Mouse (Mus musculus) right cerebral cortex, adult 18-20 months (tissue): ENCODE measurements around the gene Map6.
"Not testable (repeated sequence)": the region's sequence is repeated elsewhere in the genome, so short reads cannot be mapped to it uniquely, and the experiment has no call there.

Experiments used
- DNase-seq: peaks from one replicate; pipeline ENCODE4 v3.0.0; 2022; ENCODE audit warnings: mixed read lengths

Gene Map6

DNA sequence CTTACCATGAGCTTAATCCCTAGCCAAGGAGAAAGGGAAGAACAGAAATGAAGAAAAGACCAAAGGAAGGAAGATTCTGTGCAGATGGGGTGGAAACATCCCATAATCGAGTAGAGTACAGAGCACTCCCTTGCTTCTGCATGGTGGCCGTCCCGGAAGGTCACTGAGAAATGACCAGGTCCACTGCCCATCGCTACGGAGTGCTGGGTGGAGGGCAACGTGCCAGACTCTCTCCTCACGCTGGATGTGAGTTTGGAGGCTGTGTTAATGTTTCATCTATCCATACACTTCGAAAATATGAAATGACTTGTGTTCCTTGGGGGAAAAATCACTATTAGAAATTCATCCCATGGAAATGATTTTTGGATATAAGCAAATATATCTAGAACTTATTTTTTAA is 91.1 kb downstream of the Map6 start:
- no peak for DNase-seq

DNA sequence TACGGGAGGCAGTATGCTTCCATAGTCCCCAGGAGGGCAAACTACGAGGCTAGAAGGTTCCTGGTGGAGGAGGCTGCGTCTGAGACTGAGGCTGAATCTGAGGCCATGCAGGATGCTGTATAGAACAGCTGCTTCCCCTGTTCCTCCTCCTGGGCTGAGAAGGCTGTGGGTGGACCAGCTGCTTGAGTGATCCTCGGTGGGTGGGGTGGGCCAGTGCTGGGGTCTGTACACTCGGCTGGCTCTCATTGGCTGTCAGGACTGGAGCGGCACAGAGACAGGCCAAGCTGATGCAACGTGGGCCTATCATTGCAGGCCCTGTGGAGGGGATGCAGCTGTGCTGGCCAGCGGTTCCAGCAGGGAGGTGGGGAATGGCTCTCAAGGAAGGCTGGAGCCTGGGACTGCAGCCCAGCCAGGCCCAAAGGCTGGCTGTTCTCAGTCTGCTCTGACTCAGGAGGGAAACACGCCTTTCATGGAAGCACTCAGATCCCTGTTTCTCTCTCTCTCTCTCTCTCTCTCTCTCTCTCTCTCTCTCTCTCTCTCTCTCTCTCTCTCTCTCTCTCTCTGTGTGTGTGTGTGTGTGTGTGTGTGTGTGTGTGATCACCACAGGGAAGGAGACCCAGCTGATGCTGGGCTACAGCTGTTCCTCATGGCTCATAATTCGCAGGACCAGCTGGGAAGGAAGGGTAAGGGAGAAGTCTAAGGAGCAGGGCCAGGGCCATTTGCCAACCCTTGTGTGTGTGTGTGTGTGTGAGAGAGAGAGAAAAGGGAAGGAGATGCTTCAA is 93.0 kb downstream of the Map6 start:
- DNase-seq, result peak; percentile 80

DNA sequence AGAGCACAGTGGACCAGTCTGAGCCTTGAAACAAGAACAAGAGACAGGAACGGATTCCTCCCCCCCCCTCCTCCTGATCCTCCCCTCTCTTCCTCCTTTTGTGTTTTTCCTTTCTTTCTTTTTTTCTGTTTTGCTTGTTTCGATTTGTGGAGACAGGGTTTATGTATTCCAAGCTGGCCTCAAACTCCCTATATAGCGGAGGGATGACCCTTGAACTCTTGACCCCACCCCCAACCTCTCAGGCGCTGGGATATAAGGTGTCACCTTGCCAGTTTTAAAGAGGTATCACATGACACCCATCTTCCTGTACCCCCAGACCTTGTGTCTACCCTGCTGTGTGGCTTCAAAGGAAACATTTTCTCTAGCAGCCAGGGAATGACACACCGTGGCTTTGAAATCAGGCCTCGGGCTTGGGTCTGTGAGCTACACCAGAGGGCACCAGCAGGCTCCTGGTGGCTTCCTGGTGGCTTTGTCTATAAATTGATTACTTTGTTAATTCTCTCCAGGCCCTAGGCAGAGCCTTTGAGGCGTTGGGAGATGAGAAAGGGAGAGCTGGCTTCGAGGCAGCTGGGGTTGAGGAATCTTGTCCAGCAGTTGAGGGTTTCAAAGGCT is 93.7 kb downstream of the Map6 start:
- DNase-seq, result no peak

DNA sequence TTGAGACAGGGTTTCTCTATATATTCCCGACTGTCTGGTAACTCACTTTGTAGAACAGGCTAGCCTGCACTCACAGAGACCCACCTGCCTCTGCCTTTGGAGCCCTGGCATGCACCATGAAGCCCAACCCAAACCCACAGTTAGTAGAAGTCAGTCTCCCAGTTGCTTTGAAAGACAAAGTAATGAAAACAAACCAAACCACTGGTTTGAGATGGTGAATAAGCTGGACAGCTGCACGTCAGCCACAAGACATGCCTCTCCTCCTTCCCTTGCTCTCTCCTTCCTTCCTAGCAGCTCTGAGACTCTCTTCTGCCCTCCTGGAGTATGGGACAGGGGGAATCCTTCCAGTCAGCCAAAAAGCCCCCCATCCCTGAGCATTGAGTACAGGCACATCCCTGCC is 94.9 kb downstream of the Map6 start:
- no peak for DNase-seq

DNA sequence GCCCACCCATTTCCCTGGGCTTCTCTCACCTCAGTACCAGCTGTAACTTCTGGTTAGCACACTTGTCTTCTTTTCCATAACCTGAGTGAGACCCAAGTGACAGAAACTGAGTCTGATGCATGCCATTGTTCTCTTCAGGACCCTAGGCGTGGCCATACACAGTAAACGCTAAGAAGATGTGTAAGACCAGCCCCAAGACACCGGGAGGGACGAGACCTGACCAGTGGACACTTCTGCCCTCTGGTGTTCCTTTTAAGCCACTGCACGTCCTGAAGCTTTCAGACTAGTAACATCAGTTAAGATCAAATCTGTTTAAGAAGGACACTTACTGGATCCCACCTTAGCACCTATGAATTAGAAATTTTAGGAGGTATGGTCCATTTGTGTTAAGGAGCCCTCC is 97.8 kb downstream of the Map6 start:
- peak; percentile 69 for DNase-seq

DNA sequence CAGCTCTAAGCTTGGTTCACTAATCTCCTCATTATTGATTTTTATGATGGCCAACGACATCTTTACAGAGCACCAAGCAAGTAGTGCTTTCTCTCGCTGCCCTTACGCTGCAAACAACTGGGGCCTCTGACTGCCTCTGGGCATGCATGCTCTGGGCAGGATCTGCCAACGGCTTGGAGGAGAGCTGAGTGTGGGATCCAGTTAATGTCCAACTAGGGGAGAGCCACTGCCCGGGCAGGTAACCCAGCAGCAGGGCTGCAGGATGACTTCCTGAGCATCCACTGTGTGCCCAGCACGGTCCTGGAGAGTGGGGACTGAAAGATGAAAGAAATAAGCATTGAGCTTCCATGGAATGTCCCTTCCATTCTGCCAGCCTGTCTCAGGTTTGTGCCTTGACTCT is 99.5 kb downstream of the Map6 start:
- no peak for DNase-seq

DNA sequence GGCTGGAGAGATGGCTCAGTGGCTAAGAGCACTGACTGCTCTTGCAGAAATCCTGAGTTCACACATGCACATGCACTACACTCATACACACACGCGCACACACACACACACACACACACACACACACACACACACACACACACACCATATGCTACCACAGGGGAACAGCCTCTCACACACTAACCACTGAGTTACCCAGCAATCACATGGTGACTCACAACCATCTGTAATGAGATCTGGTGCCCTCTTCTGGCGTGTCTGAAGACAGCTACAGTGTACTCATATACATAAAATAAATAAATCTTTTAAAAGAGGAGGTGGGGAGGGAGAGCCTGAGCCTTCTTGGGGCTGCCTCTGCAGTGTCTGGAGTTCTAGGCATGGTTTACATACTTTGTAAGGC is 107.1 kb downstream of the Map6 start:
- not testable (repeated sequence) for DNase-seq

DNA sequence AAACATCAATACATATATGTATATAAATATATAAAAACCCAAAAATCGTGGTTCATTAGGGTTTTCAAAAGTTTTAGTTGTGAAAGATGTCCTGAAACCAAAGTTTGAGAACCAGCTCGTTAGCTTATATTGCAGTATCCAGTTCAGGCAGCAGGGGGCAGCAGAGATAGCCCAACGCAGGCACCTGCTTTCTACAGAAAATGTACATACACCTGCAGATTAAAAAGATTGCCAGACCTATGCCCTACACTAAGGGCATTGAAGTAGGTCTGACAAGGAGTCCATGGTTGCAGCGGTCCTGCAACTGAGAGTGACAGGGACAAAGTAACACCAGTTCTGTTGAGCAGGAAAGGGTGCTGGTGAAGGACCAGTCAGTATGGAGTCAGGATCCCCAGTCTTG is 108.2 kb downstream of the Map6 start:
- peak; percentile 66 for DNase-seq

DNA sequence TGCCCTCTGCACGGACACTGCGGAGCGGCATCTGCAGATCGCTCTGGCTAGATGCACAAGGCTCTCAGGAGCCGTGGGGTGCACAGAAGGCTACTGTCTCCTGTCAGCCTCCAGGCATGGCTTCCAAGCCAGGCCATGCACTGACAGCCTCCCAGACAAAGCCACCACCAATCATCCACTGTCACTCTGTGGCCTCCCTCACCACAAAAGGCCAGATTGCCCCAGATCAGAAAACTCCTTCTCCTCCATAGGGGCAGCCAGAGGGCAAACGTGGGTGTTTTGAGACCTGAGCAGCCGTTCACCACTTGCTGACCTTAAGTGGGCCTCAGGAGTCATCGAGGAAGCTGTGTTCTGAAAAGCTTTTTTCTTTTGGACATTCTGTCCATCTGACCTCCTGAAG is 111.6 kb downstream of the Map6 start:
- DNase-seq, result no peak

DNA sequence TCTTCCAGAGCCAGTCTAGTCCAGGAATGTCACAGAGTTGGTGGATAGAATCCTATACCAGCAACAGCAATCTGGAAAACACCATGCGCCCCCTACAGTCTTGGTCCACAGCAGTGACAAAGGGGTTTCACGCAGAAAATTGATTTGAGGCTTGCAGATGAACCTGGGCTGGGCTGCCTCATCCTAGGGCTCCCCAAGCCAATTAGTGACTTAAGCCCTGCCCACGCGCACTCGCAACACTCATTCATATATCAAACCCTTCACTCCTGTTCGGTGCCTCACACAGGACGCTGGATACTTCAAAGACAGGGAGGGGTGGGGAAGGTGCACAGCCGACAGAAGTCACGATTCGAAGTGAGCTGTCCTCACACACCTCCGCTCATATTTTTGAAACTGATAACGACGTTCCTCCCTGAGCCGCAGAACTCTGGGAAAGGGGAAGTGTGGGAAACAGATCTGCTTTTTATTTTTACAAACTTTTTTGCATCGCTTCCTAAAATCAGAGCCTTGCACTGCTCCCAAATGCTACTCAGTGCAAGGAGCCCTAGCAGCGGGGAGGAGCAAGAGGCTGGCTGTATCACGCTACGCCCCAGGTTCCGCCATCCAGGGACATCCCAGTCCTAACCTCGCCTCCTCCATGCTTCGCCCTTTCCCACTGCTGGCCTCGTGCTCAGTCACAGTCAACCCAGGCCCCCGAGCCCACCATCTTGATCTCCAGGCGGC is 113.4 kb downstream of the Map6 start:
- DNase-seq, result peak; percentile 47

DNA sequence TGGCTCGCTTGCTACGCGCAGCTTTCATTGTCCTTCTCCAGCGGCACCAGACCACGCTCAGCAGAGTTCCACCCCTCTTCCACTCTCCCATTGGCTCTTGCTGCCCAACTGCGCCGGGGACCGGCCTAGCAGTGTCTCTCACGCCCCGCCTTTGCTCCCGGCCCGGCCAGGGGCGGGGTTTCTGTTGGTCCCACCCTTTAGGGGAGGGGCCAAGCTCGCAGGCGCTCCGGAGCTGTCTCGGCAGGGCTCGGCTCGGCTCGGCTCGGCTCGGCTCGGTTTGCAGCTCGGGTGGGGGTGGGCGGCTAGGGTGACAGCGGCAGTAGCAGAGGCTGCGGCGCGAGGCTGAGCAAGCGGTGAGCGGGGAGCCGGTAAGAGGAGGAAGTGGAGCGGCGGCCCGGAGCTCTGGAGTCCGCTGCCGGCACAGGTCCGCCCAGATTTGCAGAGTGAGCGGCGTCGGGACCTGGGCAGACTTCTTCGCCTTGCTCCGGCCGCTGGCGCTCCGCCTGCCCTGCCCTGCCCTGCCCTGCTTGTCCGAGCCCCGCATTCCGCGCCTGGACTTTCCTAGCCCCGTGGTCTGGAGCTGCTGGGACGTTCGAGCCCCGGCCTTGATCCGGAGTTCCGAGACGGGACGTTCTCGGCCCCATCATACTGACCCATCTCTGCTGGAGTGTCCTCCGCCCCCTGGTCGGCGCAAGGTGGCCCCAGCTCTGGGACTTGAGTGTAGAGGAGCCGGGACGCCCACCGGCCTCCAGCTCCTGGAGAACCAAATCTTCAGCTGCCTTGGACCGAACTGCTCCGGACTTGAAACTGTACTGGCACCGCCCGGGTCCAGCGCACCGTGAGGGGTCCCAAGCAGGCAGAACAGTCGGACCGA is 114.2 kb downstream of the Map6 start, which contains the start of gene Gdpd5:
TSS of gene Gdpd5 (plus strand) at position 201 of the 874 bp plus-strand sequence.
- DNase-seq, result peak; percentile 99

DNA sequence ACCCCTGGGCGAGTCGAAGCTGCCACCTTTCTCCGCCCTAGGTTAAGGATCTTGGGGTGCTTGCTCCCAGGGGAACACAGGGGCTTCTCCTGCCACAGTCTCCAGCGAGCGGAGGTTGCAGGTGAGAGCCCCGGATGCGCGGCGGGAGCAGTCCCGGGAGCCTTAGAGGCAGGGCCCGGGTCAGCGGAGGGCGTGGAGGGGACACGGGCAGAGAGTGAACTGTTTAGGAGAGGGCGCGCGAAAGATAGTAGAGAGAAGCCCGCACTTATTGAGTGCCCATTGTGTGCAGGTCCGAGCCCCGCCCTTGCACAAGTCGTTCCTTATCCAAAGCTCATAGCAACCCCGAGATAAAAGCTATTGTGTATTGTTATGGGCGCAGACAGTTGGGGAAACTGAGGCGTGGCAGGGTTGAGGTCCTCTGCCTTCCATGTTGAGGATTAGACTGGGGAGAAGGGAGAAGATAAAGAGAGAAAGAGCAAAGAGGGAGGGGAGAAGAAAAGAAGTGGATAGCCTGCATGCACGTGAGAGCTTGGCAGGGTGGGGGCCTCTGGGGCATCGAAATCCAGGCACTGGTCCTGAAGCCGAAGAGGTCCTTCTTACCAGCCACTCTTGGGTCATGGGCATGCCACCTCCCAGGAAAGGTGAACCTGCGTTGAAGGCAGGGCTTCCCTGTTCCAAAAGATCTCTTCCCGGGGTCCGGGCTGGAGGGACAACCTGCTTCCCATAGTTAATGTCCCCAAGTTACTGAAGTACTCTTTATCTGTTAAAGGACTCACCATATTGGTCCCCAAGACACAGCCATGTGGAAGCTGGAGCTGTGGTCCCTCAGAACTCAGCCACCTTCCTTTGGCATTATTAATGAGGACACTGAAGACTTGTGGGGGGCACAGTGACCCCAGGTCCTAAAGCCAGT is 115.1 kb downstream of the Map6 start:
- no peak for DNase-seq

DNA sequence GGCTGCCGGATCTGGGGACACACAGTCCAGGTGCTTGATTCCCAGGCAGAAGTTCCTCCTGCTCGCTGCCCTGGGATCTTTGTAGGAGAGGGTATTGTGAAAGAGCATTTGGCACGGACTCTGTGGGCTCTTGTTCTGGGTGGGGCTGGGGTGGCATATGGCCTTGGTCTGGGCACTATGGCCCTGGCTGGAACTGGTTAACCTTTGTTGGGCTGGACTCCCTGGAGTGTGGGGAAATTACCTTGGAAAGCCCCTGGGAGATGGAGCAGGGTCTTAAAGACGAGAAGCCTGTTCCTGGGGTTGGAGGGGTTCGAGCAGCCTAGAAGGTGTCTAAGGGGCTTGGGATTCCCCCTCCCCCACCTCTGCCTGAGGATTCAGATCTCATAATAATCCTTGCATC is 116.0 kb downstream of the Map6 start:
- no peak for DNase-seq

DNA sequence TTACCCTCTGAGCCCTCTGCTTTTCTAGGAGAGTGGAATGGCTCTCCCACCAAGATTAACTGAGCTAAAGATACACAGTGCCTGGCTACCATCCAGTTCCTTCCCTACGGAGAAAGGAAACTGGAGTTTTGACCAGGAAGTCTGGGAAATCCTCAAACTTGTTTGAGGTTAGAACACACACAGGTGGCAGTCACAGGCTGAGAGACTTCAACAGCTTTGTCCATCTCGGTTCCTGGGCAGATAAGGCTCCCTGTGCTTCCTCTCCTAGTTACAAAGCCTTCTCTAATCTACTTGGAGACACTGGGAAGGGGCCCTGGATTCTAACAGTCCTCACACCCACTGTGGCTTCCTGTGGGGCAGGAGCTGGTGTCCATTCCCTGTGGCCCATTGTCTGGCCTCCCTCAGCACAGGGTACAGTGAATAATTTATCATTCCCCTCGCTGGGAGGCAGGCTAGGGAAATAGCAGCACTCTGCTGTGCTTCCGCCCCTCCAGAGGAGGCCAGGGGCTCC is 116.9 kb downstream of the Map6 start:
- no peak for DNase-seq

DNA sequence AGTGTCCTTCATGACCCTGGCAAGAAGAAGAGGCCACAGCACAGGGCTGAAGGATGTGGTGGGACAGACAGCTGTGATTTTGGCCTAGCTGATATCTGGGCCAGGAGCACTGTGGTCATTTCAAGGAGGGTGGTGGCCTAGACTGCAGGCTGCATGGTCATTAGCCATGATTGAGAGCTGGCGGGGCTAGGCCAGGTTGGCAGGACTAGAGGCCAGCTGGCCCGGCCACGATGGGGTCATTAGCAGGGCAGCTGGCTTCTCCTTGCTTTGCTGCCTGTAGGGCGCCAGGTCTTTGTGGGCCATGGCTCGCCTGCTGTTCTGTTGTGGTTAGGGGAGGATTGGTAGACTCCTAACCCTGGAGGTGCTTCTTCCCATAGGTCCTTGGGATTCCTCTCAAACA is 118.8 kb downstream of the Map6 start:
- no peak for DNase-seq
